In the genomic region with DNA sequence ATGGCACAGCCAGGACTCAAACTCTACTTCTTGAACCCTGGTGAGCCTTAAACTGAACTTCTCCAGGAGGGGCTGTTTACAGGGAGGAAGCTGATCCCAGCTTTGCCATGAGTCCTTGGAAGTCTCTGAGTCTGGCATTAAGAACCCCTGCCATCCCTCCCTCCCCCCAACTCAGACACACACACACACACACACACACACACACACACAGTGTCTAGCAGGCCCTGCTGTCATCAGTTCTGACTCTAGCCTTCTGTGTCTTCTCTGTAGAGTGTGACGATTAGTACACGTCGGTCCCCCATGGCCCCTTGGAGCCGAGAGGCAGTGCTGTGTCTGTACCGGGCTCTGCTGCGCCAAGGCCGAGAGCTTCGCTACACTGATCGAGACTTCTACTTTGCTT, we compare ENCODE assay signal across 8 mouse cellular contexts. TPM values are rescaled to one million over a fixed set of nuclear protein-coding genes. Genes with fewer than 3 reads are reported as not detected.
A peak's percentile ranks its signal among the peaks of the same experiment; 100 is the strongest.
DNase-seq lines count a peak whose midpoint lies in the region; ATAC-seq and TF ChIP-seq lines count a peak whose summit lies in the region.

A gene (plus strand): TSS at position 301 of the 400 bp plus-strand sequence.

- H3K27ac ChIP-seq in forebrain, embryonic 10.5 days, result peak within 1 kb of the TSS; percentile 94
- H3K27ac ChIP-seq in intestine, embryonic 14.5 days (ENCODE audit: low read depth), result 0 out of 2 replicates have a peak within 1 kb of the TSS, but pooled peaks have one; percentile 72

- H3K9ac ChIP-seq in intestine, embryonic 14.5 days (ENCODE audit: low read length), result peak within 1 kb of the TSS; percentile 89

- no peak for TF ChIP-seq POLR2A in myocyte (IDR thresholded peaks at IDR 0.05; ENCODE audit: insufficient read length, low read depth)

- peaks cover 31% of the 10 kb centered on the region for H3K4me1 ChIP-seq in forebrain, embryonic 10.5 days
- peaks cover 15% of the 10 kb centered on the region for H3K4me1 ChIP-seq in intestine, embryonic 14.5 days (replicated peaks; ENCODE audit: control insufficient read depth, insufficient read depth, low read length)

- H3K9me3 ChIP-seq in forebrain, embryonic 10.5 days, result no peaks in the 10 kb centered on the region
- no peaks in the 10 kb centered on the region for H3K9me3 ChIP-seq in intestine, embryonic 14.5 days (ENCODE audit: control insufficient read depth, low read length)

- 97% methylated on average over 9 of the region's 9 CpGs for WGBS in forebrain, embryonic 10.5 days
- WGBS in intestine, embryonic 14.5 days, result 95% methylated on average over 9 of the region's 9 CpGs

- no peak for DNase-seq in left cerebral cortex, postnatal 10 days (ENCODE audit: extremely low spot score in 1 of 2, low spot score in 2 of 2)
- DNase-seq in left cerebral cortex, postnatal 25 days (ENCODE audit: low spot score in 2 of 2), result no peak
- no peak for DNase-seq in forebrain, embryonic 10.5 days (ENCODE audit: extremely low spot score, low spot score)
- DNase-seq in intestine, embryonic 14.5 days (ENCODE audit: low spot score), result no peak
- no peak for DNase-seq in Muller cell, postnatal 12 days (ENCODE audit: inconsistent ontology term)
- no peak for DNase-seq in urinary bladder, adult 2 months (ENCODE audit: low spot score)
- no peak for DNase-seq in kidney, adult 18-20 months

- intact Hi-C loops in left cerebral cortex, postnatal 10 days (cut with DNase I), result no loop called here
- intact Hi-C loops in left cerebral cortex, postnatal 25 days (cut with DNase I), result loop anchor here (2.0 kb wide), 1 partner anchor 19 kb away; a partner anchor contains a TSS

- H3K27me3 ChIP-seq in forebrain, embryonic 10.5 days (ENCODE audit: poor library complexity, severe bottlenecking), result no peaks in the 10 kb centered on the region
- no peaks in the 10 kb centered on the region for H3K27me3 ChIP-seq in intestine, embryonic 14.5 days (replicated peaks; ENCODE audit: control insufficient read depth, insufficient read depth, low read length)
- H3K27me3 ChIP-seq in myocyte (ENCODE audit: control insufficient read depth, insufficient read depth, insufficient read length), result no peaks in the 10 kb centered on the region

- H3K36me3 ChIP-seq in forebrain, embryonic 10.5 days (replicated peaks), result peaks cover 47% of the 10 kb centered on the region
- H3K36me3 ChIP-seq in intestine, embryonic 14.5 days (ENCODE audit: control insufficient read depth, insufficient read depth, low read length), result peaks cover 43% of the 10 kb centered on the region
- peaks cover 42% of the 10 kb centered on the region for H3K36me3 ChIP-seq in myocyte (ENCODE audit: control insufficient read depth, insufficient read depth)

- H3K4me2 ChIP-seq in intestine, embryonic 14.5 days (ENCODE audit: low read length), result peak within 1 kb of the TSS; percentile 85
- peak within 1 kb of the TSS; percentile 74 for H3K4me2 ChIP-seq in myocyte (ENCODE audit: low read depth)

- no peak for ATAC-seq in intestine, embryonic 14.5 days (replicated peaks; ENCODE audit: low FRiP score, low TSS enrichment, low read depth)

- H3K79me2 ChIP-seq in myocyte (ENCODE audit: control insufficient read depth, insufficient read depth), result peaks cover 34% of the 10 kb centered on the region

- H3K4me3 ChIP-seq in forebrain, embryonic 10.5 days, result peak within 1 kb of the TSS; percentile 95
- H3K4me3 ChIP-seq in intestine, embryonic 14.5 days (ENCODE audit: low read depth, low read length), result peak within 1 kb of the TSS; percentile 99
- peak within 1 kb of the TSS; percentile 92 for H3K4me3 ChIP-seq in myocyte

- peak within 1 kb of the TSS; percentile 62 for H3ac ChIP-seq in myocyte (ENCODE audit: control insufficient read depth, insufficient read length)

TF ChIP-seq in myocyte, 11 proteins besides CTCF, POLR2A, EP300 and RAD21:
- no peak for TF ChIP-seq TCF12 (IDR thresholded peaks at IDR 0.05; ENCODE audit: insufficient read depth, poor library complexity, severe bottlenecking)
- no peak for TF ChIP-seq E2F4 (IDR thresholded peaks at IDR 0.05; ENCODE audit: insufficient read depth)
- no peak for TF ChIP-seq TCF3 (IDR thresholded peaks at IDR 0.05; ENCODE audit: insufficient read length, low read depth)
- TF ChIP-seq MAX (IDR thresholded peaks at IDR 0.05; ENCODE audit: low read depth), result no peak
- no peak for TF ChIP-seq MYOD1 (IDR thresholded peaks at IDR 0.05; ENCODE audit: control insufficient read depth in 1 of 3, insufficient read length in 2 of 3, low read depth in 2 of 3)
- no peak for TF ChIP-seq USF1 (IDR thresholded peaks at IDR 0.05; ENCODE audit: low read depth)

RNA-seq across cellular contexts. Expression of the gene that starts here (rescaled TPM):
- 10 to 100 TPM; 13.6 to 21.0 TPM for total RNA-seq in left cerebral cortex, postnatal 10 days (2021)
- total RNA-seq in left cerebral cortex, postnatal 25 days (2021), result 1 to 10 TPM; 8.8 to 10.0 TPM
- 3.6 and 3.7 TPM in 2 replicates for polyA plus RNA-seq in forebrain, embryonic 10.5 days (2016; fragmentation: Nextera tagmentation; extraction: Ambion mirVana)
- polyA plus RNA-seq in intestine, embryonic 14.5 days (2014; fragmentation: Nextera tagmentation; extraction: Ambion mirVana), result not detected in 2 replicates
- not detected for polyA plus RNA-seq in myocyte (2012; fragmentation: generic; extraction: Trizol)
- polyA plus RNA-seq in urinary bladder, adult 2 months (2012; rRNA removed), result not detected in 2 replicates
